Mouse (Mus musculus) monocyte, adult 2 months (primary cell): ENCODE measurements around the gene Smg6.

Experiments
- DNase-seq, 2 experiments: peaks; one replicate each; pipeline ENCODE4 v3.0.0; 2022; ENCODE audit warnings: low spot score in 2 of 2, low read depth in 1 of 2

Gene Smg6

DNA sequence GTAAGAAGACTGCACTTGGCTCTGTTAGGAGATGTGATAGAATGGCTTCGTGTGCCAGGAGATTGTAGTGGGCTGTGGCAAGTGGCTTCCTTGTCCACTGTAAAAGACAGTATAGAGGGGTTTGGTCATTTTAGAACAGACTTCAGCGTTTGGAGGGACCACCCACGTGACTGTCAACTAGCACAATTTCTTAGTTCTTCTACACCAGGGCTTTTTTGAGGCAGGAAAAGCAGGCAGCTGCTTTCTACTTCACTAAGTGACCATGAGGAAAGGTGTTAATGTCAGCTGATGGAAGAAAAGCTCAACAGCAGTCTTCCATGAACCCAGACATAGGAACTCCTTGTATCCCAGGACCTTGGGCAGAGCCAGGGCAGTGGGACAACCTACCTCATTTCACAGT is 121.0 kb downstream of the Smg6 start:
- no peak for DNase-seq

DNA sequence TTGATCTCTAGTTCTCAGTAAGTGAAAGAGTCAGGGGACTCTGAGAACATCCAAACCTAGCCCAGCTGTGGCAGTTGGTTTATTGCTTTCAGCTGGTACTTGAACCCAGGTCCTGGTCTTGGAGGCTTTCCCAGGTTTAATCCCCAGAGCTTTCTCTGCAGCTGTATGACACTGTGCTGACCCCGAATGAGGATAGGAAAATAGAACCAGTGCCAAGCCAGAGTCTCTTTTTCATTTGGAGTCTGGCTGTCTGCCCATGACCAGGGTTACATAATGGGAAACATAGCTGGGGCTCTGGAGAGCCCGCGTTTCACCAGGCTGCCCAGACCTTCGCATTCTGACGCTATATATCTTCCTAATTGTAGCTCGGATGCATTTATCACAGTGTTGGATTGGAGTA is 121.4 kb downstream of the Smg6 start:
- DNase-seq, result no peak

DNA sequence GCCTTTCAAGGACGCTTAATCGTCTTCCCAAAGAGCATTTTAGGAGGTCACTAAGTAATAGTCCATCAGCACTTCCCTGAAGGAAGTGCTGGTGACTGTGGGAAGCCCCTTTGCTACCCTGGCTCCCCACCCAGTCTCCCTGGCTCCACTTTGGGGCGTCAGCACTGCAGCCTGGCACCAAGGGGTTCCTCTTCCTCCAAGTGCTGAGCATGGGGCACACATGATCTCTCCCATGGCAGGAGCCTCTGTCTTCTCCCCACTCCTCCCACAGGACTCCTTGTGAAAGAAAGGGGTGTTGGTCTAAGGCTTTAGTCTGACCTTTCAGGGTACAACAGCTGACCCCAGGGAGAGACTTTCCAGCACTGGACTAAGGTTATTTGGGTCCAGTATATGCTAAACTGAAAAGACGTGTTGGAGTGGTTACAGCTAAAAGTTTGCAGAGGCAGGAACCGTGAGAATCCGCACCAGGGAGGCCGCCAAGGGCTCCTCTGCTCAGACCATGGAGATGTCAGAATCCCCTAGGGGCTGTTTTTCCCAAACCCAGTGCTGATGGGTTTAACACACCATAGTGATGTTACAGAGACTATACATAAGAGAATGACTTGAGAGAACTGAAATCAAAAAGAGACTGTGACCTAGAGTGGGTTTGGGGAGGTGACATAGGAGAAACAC is 122.2 kb downstream of the Smg6 start:
- DNase-seq, result no peak

DNA sequence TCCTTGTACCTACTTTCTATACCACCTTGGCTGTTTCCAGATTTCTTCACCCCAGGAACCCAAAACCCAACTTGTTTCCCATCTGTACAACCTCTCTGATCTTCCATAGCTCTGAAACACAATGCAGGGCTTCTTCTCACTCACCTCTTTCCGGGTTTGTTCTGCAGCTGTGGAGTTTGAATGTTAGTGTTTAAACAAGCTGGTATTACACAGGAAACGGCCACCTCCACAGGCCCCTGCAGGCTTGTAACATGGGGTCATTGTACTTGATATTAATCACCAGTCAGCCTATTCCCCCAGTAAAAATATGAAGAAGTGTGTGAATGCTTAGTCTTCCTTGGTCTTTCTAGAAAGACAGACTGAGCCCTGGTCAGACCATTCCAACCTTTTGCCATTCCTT is 123.5 kb downstream of the Smg6 start:
- DNase-seq, result no peak

DNA sequence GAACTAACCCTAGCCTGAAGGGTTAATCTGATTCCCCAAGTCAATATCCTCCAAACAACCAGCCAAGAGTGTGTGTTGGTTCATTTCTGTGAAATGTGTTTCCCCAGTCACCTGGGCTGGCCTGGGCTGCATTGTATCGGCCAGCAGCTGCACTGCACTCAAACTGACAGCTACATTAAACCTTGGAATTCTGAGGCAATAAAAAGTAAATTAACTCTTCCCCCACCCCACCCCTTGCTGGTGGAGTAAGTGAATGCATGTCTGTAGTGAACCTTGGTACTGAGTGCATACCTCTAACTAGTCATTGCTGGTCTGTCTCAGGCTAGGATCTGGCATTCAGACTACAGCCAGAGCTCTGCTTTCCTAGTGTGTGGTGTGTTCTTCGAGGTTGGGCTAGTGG is 124.2 kb downstream of the Smg6 start:
- DNase-seq, result no peak

DNA sequence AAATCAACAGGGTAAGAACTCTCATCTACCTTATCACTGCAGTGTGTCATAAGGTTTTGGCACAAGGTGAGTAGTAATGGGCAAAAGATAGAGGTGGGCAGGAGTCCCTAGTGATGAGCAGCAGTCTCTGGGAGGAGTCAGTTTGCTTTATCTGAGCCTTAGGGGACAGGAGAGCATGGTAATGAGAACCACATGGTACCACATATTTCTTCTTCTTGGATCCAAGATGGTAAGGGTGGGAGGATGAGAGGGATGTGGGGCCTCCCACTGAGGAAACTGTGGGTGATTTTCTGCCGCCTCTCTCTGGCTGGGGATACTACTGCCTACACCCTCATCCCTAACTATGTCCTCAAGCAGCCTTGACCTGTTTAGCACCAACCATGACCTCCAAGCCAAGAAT is 125.6 kb downstream of the Smg6 start:
- no peak for DNase-seq

DNA sequence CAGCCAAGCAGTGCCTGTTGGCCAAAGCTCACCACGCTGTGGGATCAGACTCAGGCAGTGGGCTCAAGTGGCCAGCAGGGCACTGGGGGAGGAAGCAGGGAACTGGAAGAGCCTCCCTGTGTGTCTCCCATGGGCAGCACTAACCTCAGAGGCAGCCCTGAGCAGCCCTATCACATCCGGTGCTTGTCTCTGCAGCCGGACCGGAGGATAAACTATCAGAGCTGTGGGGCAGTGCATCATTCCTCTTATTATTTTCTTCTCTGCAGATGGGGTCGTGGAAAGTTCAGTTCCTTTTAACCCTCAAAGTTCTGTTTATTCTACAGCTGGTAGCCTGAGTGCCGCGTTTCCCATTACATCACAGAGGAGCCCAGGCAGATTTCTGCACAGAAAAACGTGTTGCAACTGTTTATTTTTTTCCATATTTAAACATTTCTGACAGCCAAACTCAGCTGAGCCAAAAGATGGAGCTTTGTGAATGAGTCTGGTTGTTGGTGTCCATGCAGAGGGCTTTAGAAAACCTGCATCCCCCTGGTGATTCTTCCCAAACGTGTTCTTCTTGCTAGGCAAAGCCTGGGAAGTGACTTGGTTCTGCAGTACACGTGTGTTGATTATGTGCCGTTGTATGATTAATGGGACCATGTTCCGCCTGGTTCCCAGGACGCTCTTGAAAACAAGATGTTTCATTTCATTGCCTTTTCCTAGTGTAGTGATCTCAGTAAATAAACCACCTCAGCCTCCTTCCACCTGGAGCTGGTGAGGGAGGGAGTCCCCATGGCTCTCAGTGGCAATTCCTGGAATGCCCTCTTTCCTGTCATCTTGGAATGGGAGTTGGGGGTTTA is 126.3 kb downstream of the Smg6 start:
- no peak for DNase-seq

DNA sequence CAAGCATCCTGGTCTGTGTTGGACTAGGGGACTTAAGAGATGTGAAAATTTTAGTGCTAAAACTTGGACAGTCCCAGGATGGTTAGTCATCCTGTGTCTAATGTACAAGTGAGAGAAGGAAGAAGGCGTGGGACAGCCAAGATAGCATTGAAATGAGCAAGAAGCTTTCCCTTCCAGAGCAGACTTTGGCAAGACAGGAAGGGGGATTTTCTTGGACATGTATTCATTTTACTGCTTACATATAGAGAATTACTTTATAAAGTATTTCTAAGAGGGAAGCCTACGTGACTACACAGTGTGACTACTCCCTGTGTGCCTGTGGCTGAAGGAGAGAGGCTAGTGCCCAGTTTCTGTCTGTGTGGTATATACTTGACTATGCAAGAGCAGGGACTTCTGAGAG is 127.4 kb downstream of the Smg6 start:
- no peak for DNase-seq

DNA sequence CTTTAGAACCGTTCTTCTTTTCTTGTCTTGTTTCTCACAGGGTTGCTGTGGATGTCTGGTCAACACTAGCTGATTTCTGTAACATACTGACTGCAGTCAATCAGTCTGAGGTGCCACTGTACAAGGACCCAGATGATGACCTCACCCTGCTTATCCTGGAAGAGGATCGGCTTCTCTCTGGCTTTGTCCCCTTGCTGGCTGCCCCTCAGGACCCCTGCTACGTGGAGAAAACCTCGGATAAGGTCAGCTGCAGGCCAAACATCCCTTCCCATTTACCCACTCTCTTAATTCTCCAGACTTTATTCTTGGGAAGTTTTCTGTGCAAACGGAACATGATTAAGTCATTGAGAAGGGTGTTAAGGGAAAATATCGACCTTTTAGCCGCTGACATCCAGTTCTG is 128.1 kb downstream of the Smg6 start:
- no peak for DNase-seq

DNA sequence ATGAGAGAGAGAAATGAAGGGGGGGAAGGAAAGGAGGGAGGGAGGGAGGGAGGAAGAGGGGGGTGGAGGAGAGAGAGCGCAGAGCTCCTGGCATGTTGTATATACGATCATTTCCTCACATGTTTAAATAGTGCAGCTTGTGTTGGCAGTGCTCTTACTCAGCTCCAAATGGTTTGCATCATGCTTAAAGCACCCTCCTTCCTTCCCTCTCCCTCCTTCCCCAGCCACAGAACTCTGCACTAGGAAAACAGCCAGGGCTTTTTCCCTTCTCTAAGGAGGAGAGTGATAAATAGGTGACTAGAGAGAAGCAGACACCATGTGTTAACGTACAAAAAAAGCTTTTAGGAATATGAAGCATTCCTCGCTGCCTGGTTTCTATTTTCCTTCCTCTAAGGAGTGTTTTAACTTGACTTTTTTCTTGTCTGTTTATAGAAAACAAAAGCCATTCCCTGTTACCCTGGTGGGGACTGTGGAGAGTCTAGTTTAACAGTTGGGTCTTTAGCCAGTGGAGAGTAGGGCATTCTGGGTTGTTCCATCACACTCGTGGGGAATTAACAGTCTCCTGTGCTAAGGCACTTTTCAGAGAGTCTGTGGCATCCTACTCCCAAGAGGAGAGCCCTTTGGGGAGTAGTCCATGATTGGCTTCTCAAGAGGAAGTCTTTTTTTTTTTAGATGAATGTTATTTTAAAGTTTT is 128.7 kb downstream of the Smg6 start:
- DNase-seq, result no peak

DNA sequence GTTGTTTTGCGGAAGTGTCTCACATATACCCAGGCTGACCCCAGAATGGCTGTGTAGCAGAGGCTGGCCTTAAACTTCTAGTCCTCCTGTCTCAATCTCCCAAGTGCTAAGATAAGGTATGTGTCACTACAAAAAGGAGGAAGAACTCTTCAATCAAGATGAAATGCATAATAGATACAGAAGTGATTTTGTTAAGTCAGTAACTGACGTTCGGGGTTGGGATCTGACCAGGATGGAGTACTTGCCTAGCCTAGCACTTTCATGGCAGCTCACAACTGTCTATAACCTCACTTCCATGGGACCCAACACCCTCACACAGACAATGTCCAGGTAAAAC is 129.2 kb downstream of the Smg6 start:
- DNase-seq, result no peak

DNA sequence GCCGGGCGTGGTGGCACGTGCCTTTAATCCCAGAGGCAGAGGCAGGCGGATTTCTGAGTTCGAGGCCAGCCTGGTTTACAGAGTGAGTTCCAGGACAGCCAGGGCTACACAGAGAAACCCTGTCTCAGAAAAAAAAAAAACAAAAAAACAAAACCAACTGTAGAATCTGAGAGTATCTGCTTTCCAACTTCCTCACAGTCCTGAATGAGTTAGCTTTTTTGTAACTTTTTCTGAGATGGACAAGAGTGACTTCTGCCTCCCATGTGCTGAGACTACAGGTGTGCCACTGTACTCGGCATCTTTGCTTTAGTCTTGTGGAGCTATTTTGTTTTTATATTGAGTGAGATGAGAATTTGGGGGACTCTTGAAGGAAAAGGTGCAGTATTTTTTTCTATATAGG is 137.0 kb downstream of the Smg6 start:
- no peak for DNase-seq

DNA sequence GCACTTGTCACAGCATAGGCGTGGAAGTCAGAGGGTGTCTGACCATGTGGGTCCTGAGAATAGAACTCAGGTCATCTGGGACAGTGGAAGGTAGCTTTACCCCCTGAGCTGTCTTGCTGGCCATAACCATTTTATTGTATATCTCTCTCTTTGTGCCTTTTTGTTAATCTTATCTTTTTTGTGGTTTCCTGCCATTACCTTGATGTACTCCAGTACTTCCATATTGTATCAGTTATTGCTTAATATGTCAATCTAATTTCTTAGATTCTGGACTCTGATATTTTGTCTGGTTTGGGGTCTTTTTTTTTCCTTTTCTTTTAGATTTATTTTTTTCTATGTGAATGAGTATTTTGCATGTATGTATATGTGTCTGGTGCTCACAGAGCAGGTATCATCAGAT is 138.6 kb downstream of the Smg6 start:
- DNase-seq, result no peak

DNA sequence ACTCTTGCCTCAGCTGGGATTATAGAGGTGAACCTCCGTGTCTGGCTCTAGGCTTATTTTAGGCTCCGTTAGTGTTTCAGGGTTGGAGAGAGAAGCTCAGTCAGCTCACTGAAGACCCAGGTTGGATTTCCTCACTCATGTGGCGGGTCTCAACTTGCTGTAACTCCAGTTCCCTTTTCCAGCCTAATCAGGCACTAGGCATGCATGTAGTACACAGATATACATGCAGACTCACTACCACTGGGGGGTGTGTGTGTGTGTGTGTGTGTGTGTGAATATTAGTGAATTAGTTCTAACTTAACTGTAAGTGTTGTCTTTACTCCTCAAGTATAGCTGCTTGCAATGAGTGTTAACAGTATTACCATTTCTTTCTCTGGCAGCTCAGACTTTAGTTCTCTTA is 145.7 kb downstream of the Smg6 start:
- DNase-seq, result no peak

DNA sequence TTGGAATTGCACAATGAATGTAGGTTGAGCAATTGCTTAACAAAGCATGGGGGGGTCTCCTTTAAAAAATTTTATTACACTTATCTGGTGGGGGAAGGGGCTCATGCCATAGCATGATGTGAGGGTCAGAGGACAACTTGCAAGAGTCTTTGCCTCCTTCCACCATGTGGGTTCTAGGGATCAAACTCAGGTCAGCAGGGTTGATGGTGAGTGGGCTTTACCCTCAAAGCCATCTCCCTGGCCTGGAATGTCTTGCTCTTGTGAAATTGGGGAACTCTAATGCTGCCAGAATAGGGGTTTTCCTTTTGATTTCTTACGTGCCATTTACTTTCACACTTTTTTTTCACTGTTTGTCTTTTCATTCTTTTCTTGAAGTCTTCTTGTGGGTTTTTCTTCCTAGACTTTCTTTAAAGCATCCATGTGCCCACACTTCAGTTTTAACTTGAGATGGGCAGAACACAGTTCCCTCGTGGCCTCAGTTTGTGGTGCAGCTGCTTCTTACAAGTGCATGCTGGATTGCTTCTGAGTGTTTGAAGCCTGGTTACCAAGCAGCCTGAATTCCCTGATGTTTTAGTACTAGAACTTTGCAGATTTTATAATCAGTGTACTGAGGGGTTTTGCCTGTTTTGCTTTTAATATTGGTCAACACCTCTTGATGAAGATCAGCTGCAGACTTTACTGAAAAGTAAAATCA is 147.5 kb downstream of the Smg6 start:
- no peak for DNase-seq

DNA sequence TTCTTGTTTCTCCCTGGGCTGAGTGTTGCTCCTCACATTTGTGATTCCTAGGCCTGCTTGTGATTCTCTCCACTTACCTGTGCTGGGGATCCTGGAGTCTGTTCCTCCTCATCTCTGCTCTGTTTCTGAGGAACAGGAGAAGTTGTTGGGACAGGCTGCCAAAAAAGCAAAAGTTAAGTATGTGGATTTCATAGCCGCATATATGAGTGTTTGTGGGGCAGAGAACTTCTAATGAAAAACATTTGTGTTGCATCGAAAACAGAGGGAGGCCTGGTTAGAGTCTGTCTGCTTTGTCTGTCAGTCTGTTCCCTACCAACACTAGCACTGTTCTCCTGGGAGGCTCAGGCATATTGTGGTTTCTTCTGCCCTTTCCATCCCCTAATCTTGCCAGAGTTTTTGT is 148.1 kb downstream of the Smg6 start:
- DNase-seq, result no peak

DNA sequence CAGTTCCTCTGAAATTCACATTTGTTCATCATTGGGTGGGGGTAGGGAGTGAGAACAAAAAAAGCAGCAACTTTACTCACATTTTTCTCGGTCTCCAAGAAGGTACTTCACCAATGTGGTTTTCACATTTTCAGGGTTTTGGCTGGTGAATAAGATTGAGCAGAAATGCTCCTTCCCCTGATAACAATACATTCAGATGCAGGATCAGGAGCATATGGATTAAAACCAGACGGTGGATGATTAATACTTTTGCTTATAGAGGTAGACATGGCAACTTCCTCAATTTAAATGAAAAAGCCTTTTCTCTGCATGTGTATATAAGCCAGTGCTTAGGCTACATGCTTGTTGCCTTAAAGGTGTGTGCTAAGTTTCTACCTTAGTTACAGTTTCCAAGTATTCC is 148.9 kb downstream of the Smg6 start:
- no peak for DNase-seq

DNA sequence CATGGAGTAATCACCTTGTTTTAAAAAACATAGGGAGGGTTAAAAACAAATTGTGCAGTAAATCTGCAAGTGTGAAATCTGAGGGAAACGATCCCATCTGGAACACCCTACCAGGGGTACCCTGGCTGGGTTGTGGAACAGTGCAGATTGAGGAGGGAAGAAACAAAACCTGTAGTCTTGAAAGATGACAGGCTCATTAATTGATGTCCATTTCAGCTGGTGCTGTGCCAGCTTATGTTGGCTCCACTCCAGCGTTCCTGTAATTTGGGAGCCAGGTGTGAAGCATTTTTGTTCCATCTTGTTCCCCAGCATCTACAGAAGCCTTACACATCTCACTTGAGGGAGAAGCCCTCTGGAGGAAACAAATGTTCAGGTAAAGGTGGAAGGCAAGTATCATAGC is 153.0 kb downstream of the Smg6 start:
- DNase-seq, result no peak

DNA sequence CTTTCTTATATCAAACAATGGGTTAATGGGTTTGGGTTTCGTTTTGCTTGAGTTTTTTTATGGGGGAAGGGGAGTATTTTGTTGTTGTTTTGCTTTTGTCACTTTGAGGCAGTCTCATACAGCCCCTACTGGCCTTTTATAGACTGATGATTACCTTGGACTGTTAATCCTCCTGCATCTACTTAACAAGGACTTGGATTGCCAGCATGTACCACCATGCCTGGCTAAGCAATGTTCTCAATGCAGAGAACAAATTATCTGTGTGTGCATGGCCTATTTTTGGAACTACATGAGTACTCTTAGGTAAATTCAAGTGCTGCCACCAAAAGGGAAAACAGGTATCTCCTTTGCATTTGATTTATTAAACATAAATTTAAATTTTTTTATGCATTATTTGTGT is 157.4 kb downstream of the Smg6 start:
- no peak for DNase-seq

DNA sequence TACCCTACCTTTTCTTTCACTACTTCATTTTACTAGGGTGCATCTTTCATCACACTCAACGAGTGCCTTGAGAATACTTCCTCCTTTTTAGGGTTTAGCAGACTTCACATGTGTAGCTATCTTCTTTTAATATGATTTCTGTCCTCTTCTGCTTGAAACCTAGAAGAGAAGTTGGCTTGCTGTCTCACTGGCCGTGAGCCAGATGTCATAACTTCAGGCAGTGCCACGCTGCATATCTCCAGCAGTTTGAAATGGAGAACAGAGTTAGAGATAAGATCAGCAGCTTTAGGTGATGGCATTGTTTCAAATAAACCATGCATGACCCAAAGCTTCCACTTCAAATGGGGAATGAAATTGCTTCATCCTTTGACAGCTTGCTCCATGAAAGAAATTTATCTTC is 166.5 kb downstream of the Smg6 start:
- peak in 1 of 2 experiments; percentile 14 for DNase-seq

DNA sequence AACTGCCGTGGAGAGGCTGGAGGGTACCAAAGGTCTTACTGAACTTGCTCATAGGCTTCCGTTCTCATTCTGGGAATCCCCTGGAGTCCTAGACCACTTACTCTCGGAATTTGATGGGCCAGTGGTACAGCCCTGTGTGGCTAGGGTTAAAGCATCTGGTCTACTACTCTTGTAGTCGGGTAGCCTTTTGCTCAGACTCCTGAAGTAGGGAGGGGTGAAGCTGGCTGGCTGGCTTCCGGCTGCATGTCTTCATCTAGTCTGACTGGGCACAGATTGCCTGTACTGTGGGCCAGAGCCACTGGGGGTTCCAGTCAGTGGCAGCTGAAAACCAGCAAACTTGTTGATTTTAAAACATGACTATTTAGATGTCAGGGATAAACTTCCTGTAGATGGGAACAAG is 167.0 kb downstream of the Smg6 start:
- no peak for DNase-seq

DNA sequence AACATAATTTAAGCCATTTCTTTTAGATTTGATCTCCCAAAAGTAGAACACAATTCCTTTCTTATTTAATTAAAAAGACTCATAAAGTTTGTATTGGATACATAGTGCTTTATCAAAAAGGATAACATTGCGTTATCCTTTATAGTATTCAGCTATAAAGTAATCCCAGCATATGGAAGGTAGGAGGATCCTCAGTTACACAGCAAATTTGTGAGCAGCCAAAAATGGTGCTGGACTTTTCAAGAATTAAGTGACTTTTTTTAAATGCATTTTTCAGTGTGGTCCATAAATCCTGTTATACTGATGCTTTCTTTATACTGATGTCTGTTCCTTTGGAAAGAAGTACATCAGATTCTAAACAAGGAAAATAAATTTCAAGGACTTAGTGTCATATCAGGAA is 169.1 kb downstream of the Smg6 start:
- no peak for DNase-seq
